Mouse (Mus musculus) ES-Bruce4 (cell line): ENCODE data around the gene Anln. TPM values are rescaled to one million over a fixed set of nuclear protein-coding genes. Genes with fewer than 3 reads are reported as not detected.
"Not testable (repeated sequence)": the region's sequence is repeated elsewhere in the genome, so short reads cannot be mapped to it uniquely, and the experiment has no call there.

ENCODE experiments used
- H3K27ac ChIP-seq: 2 replicates; pipeline ENCODE4 v1.5.1; 2012; ENCODE audit warnings: low read length, inconsistent platforms; ENCODE audit not compliant: insufficient read depth
- H3K27me3 ChIP-seq: 2 replicates; pipeline ENCODE4 v1.6.1; 2012; ENCODE audit warnings: mild to moderate bottlenecking, low read length, inconsistent platforms; ENCODE audit not compliant: control insufficient read depth, poor library complexity, insufficient read depth, severe bottlenecking
- H3K36me3 ChIP-seq: 2 replicates; pipeline ENCODE4 v1.6.1; 2012; ENCODE audit warnings: inconsistent platforms, mild to moderate bottlenecking, low read length, moderate library complexity; ENCODE audit not compliant: control insufficient read depth, poor library complexity, insufficient read depth, severe bottlenecking
- H3K4me1 ChIP-seq: one replicate; pipeline ENCODE4 v1.8.1; 2011; ENCODE audit warnings: low read length; ENCODE audit not compliant: control insufficient read depth, insufficient read depth
- H3K4me3 ChIP-seq: 2 replicates; pipeline ENCODE4 v1.5.1; 2011; ENCODE audit warnings: low read depth, mild to moderate bottlenecking, low read length
- H3K9ac ChIP-seq: 2 replicates; pipeline ENCODE4 v1.6.1; 2012; ENCODE audit warnings: low read depth, mild to moderate bottlenecking, inconsistent platforms; ENCODE audit not compliant: poor library complexity, severe bottlenecking
- H3K9me3 ChIP-seq: replicated peaks from 2 replicates; pipeline ENCODE4 v1.6.1; 2012; ENCODE audit warnings: mild to moderate bottlenecking, low read length, inconsistent platforms; ENCODE audit not compliant: control insufficient read depth, poor library complexity, insufficient read depth, severe bottlenecking
- CTCF ChIP-seq: IDR thresholded peaks from one replicate; pipeline ENCODE4 v1.8.1; 2011; ENCODE audit warnings: low read depth, low read length
- EP300 ChIP-seq: IDR thresholded peaks from 2 replicates; pipeline ENCODE4 v1.6.1; 2011; ENCODE audit warnings: low read depth, low read length; ENCODE audit not compliant: insufficient read depth
- POLR2A ChIP-seq: IDR thresholded peaks from one replicate; pipeline ENCODE4 v1.8.1; 2011; ENCODE audit warnings: low read length; ENCODE audit not compliant: insufficient read depth
- polyA plus RNA-seq: library from polyadenylated mRNA; stranded (reverse); fragments of >200 nt; gene quantifications from 2 replicates; pipeline ENCODE4 v1.2.4, GENCODE M21; 2011; ENCODE audit warnings: low read depth; ENCODE audit not compliant: missing spikeins, insufficient read depth, insufficient read length

Gene Anln
- polyA plus RNA-seq, 1 experiment: 155 TPM

GRCm38 (mm10) chr9:22327099-22327474 is 61.9 kb downstream of the Anln start:
- no peak for TF ChIP-seq EP300
- TF ChIP-seq POLR2A: no peak
- no peak for TF ChIP-seq CTCF
- H3K36me3 ChIP-seq: peaks cover under 1% of the 10 kb centered on the region; the same call in 1 of the 2 replicates
- H3K9me3 ChIP-seq: no peaks in the 10 kb centered on the region
- H3K27me3 ChIP-seq: no peaks in the 10 kb centered on the region
- H3K9ac ChIP-seq: peak overlapping the region; percentile 24
- H3K4me1 ChIP-seq: peaks cover 2% of the 10 kb centered on the region
- H3K27ac ChIP-seq: peak overlapping the region; percentile 12; the same call in 1 of the 2 replicates
- peak overlapping the region; percentile 71 for H3K4me3 ChIP-seq

- H3K27ac ChIP-seq: no peak overlapping the region
- no peak overlapping the region for H3K9ac ChIP-seq
- no peaks in the 10 kb centered on the region for H3K9me3 ChIP-seq
- no peak for TF ChIP-seq POLR2A
- TF ChIP-seq CTCF: no peak
- no peak for TF ChIP-seq EP300
- no peak overlapping the region for H3K4me3 ChIP-seq
- H3K27me3 ChIP-seq: no peaks in the 10 kb centered on the region
- no peaks in the 10 kb centered on the region for H3K36me3 ChIP-seq
- peaks cover 4% of the 10 kb centered on the region for H3K4me1 ChIP-seq
These were observed 64.4 kb downstream of the Anln start for GRCm38 (mm10) chr9:22324579-22324978.

GRCm38 (mm10) chr9:22322381-22323211 is 66.4 kb downstream of the Anln start:
- peaks cover 4% of the 10 kb centered on the region for H3K4me1 ChIP-seq
- no peaks in the 10 kb centered on the region for H3K36me3 ChIP-seq
- no peaks in the 10 kb centered on the region for H3K27me3 ChIP-seq
- TF ChIP-seq POLR2A (no peak), CTCF (no peak), EP300 (no peak)
- H3K9ac ChIP-seq: no peak overlapping the region
- H3K9me3 ChIP-seq: peaks cover 8% of the 10 kb centered on the region; the same call in 1 of the 2 replicates
- H3K27ac ChIP-seq: peak overlapping the region; percentile 68
- H3K4me3 ChIP-seq: no peak overlapping the region

GRCm38 (mm10) chr9:22319109-22319508 is 69.9 kb downstream of the Anln start:
- Histone ChIP-seq H3K4me3 (no peak overlapping the region), H3K9me3 (peaks cover 16% of the 10 kb centered on the region), H3K9ac (no peak overlapping the region), H3K27me3 (no peaks in the 10 kb centered on the region), H3K4me1 (peaks cover 1% of the 10 kb centered on the region), H3K36me3 (no peaks in the 10 kb centered on the region), H3K27ac (no peak overlapping the region)
- TF ChIP-seq POLR2A: no peak

- not testable (repeated sequence) for H3K27me3 ChIP-seq, H3K4me3 ChIP-seq, H3K9ac ChIP-seq, H3K4me1 ChIP-seq, H3K36me3 ChIP-seq
- Histone ChIP-seq H3K9me3 (peaks cover 35% of the 10 kb centered on the region), H3K27ac (peak overlapping the region; percentile 96)
- peak; percentile 85 for TF ChIP-seq EP300
These were observed 72.9 kb downstream of the Anln start for GRCm38 (mm10) chr9:22316047-22316446.

- Histone ChIP-seq H3K27me3 (no peaks in the 10 kb centered on the region), H3K36me3 (no peaks in the 10 kb centered on the region; the same call in 1 of the 2 replicates), H3K9me3 (peaks cover 48% of the 10 kb centered on the region), H3K4me1 (no peaks in the 10 kb centered on the region), H3K27ac (no peak overlapping the region), H3K4me3 (no peak overlapping the region), H3K9ac (no peak overlapping the region)
- TF ChIP-seq POLR2A: no peak
- no peak for TF ChIP-seq CTCF
- no peak for TF ChIP-seq EP300
These were observed 74.9 kb downstream of the Anln start for GRCm38 (mm10) chr9:22314066-22314465.
